Mouse (Mus musculus): Measurements from ENCODE around the gene Zfp821.

DNA sequence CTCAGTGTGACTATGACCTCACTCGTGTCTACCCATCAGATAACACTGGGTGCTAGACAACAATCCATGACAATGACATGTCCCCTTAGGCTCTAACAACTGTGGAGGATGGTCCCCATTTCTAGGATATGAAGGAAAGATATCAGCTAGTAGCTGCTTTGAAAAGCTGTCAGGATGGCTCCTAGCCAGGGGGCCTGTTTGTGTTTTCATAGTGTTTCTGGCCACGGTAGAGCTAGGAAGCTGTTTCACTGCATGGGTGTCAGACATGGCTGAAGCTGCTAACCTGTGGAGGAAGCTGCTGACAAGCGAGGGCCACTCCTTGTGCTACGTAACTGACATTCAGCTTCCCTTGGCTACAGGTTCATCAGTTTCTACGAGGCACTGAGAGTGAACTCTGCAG lies 38.7 kb upstream of the Zfp821 start:
- no peak for TF ChIP-seq CTCF (IDR thresholded peaks at IDR 0.05; ENCODE audit: low read depth, low read length)
- TF ChIP-seq POLR2A (IDR thresholded peaks at IDR 0.05; ENCODE audit: extremely low read depth, insufficient read depth, low read length), result no peak
